Mouse (Mus musculus) ES-Bruce4 (cell line): ENCODE results near the gene Rcbtb2. TPM values are rescaled to one million over a fixed set of nuclear protein-coding genes. Genes with fewer than 3 reads are reported as not detected.

Experiments used
- H3K27ac ChIP-seq: 2 replicates; pipeline ENCODE4 v1.5.1; 2012; ENCODE audit warnings: low read length, inconsistent platforms; ENCODE audit not compliant: insufficient read depth
- H3K27me3 ChIP-seq: 2 replicates; pipeline ENCODE4 v1.6.1; 2012; ENCODE audit warnings: mild to moderate bottlenecking, low read length, inconsistent platforms; ENCODE audit not compliant: control insufficient read depth, poor library complexity, insufficient read depth, severe bottlenecking
- H3K36me3 ChIP-seq: 2 replicates; pipeline ENCODE4 v1.6.1; 2012; ENCODE audit warnings: inconsistent platforms, mild to moderate bottlenecking, low read length, moderate library complexity; ENCODE audit not compliant: control insufficient read depth, poor library complexity, insufficient read depth, severe bottlenecking
- H3K4me1 ChIP-seq: one replicate; pipeline ENCODE4 v1.8.1; 2011; ENCODE audit warnings: low read length; ENCODE audit not compliant: control insufficient read depth, insufficient read depth
- H3K4me3 ChIP-seq: 2 replicates; pipeline ENCODE4 v1.5.1; 2011; ENCODE audit warnings: low read depth, mild to moderate bottlenecking, low read length
- H3K9ac ChIP-seq: 2 replicates; pipeline ENCODE4 v1.6.1; 2012; ENCODE audit warnings: low read depth, mild to moderate bottlenecking, inconsistent platforms; ENCODE audit not compliant: poor library complexity, severe bottlenecking
- H3K9me3 ChIP-seq: replicated peaks from 2 replicates; pipeline ENCODE4 v1.6.1; 2012; ENCODE audit warnings: mild to moderate bottlenecking, low read length, inconsistent platforms; ENCODE audit not compliant: control insufficient read depth, poor library complexity, insufficient read depth, severe bottlenecking
- CTCF ChIP-seq: IDR thresholded peaks from one replicate; pipeline ENCODE4 v1.8.1; 2011; ENCODE audit warnings: low read depth, low read length
- EP300 ChIP-seq: IDR thresholded peaks from 2 replicates; pipeline ENCODE4 v1.6.1; 2011; ENCODE audit warnings: low read depth, low read length; ENCODE audit not compliant: insufficient read depth
- POLR2A ChIP-seq: IDR thresholded peaks from one replicate; pipeline ENCODE4 v1.8.1; 2011; ENCODE audit warnings: low read length; ENCODE audit not compliant: insufficient read depth
- polyA plus RNA-seq: library from polyadenylated mRNA; stranded (reverse); fragments of >200 nt; gene quantifications from 2 replicates; pipeline ENCODE4 v1.2.4, GENCODE M21; 2011; ENCODE audit warnings: low read depth; ENCODE audit not compliant: missing spikeins, insufficient read depth, insufficient read length

Gene Rcbtb2
- polyA plus RNA-seq, 1 experiment = 74.1 TPM

DNA sequence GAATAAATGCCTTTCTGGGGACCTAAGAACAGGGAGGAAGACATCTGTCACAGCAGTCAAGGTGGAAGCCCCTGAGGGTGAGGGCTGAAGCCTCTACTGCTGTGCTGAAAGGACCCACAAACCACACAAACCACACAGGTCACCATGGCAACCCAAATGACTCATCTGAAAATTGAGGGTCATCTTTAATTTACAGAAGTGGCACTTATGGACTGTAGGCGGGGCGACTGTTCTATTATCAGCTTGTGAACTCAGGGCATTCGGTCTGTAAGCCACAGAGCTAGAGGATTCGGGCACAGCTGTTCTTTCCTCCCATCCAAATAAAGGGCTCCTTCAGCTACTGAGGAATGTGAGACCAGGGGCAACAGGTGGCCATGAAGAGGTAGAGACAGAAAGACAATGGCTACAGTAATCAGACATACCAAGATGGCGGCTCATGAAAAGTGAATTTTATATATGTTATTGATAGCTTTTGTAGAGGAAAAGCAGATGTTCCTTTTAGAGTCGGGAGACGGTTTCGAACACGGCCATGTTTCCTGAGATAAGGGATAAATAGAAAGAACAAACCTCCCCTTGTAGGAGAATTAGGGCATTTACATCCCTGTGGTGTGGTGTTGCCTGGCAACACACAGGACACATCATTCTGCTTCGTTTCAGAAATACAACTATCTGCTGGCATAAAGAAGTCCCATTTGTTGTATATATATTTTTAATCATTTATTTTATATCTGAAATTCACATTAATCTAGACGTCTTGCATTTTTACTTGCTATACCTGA is 17.2 kb upstream of the Rcbtb2 start:
- Histone ChIP-seq H3K4me1 (no peaks in the 10 kb centered on the region), H3K27me3 (no peaks in the 10 kb centered on the region), H3K9ac (no peak overlapping the region), H3K9me3 (peaks cover 3% of the 10 kb centered on the region; the same call in 1 of the 2 replicates), H3K4me3 (no peak overlapping the region), H3K27ac (no peak overlapping the region), H3K36me3 (no peaks in the 10 kb centered on the region)
- no peak for TF ChIP-seq POLR2A
- TF ChIP-seq EP300 = no peak
- no peak for TF ChIP-seq CTCF

DNA sequence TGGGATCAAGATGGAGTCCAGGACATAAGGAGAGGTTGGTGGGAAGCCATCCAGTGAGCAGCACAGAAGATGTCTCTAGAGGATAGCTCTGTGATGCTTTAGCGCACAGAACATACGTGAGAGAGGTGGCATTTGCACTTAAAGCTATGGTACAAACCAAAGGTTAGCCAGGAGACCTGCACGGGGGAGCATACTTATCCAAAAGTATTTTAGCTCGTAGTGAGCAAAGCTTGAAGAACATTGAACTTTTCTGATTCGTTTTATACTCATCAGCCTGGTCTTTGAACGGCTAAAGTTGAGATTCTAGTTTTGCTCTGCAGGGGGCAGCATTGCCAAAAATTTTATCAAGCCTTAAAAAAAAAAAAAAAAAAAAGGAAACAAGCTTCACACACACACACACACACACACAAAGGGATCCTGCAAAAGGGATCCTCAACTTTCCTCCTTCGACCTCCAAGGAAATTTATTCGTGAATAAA is 16.6 kb upstream of the Rcbtb2 start:
- peaks cover 3% of the 10 kb centered on the region; the same call in 1 of the 2 replicates for H3K9me3 ChIP-seq
- H3K27me3 ChIP-seq = no peaks in the 10 kb centered on the region
- TF ChIP-seq EP300 (no peak), POLR2A (no peak), CTCF (no peak)
- H3K36me3 ChIP-seq = no peaks in the 10 kb centered on the region
- no peak overlapping the region for H3K9ac ChIP-seq
- no peaks in the 10 kb centered on the region for H3K4me1 ChIP-seq
- H3K27ac ChIP-seq = no peak overlapping the region
- H3K4me3 ChIP-seq = no peak overlapping the region

DNA sequence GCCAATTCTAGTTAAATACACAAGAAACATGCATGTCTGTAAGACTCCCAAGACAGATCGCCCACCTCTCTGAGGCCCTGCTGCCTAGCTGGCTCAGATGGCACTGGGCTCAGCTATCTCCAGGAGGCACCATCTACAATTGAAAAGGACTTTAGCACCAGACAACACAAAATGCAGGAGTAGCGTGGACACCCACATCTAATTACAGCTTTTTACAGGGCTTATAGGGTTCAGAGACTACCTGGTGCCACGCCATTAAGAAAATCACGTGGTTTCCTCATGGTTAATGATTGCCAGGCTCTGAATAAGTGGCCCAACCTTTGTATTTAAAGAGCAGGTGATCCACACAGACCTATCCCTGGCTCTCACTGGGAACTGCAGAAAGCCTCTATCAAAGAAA is 15.9 kb upstream of the Rcbtb2 start:
- no peak overlapping the region for H3K4me3 ChIP-seq
- peaks cover 3% of the 10 kb centered on the region; the same call in 1 of the 2 replicates for H3K9me3 ChIP-seq
- no peaks in the 10 kb centered on the region for H3K36me3 ChIP-seq
- no peak overlapping the region for H3K9ac ChIP-seq
- no peaks in the 10 kb centered on the region for H3K4me1 ChIP-seq
- no peaks in the 10 kb centered on the region for H3K27me3 ChIP-seq
- TF ChIP-seq CTCF (no peak), POLR2A (no peak), EP300 (no peak)
- peak overlapping the region; percentile 42; the same call in 1 of the 2 replicates for H3K27ac ChIP-seq

DNA sequence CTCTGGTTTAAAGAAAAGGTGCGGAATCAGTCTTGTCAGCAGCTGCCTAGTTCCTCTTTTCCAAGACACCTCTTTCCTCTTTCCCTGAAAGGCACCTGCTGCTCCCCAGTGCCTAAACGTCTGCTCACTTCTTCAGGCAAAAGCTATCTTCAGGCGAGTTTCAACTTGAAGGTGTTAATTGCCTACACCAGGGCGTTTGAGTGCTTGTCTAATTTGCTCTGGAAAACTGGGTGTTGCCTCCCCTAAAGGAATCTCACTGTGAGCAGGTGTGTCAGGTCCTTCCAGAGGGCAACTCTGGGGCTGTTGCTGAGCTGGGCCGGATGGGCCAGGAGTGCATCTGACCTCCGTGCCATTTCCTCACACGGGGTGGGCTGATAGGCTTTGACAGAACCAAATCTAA is 15.5 kb upstream of the Rcbtb2 start:
- no peaks in the 10 kb centered on the region for H3K27me3 ChIP-seq
- TF ChIP-seq EP300 = no peak
- TF ChIP-seq POLR2A = no peak
- TF ChIP-seq CTCF = no peak
- H3K9ac ChIP-seq = no peak overlapping the region
- H3K4me3 ChIP-seq = no peak overlapping the region
- peak overlapping the region; percentile 42; the same call in 1 of the 2 replicates for H3K27ac ChIP-seq
- no peaks in the 10 kb centered on the region for H3K36me3 ChIP-seq
- peaks cover 3% of the 10 kb centered on the region; the same call in 1 of the 2 replicates for H3K9me3 ChIP-seq
- no peaks in the 10 kb centered on the region for H3K4me1 ChIP-seq

DNA sequence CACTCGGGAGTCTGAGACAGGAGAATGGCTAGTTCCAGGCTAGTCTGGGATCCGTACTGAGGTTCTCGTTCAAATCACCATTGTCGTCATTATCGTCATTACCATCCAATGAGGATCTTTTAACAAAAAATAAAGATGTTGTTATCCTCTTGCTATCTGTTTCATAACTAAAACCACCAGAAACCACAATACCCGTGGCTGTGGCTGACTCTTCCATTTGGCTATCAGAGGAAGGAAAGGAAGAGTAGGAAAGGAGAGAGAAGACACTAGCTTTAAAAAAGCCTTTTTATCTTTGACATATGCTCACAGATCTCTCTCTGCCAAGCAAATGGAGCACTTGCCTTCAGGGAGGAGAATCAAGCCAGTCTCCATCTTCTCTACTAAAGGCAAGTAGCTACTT is 14.9 kb upstream of the Rcbtb2 start:
- H3K9me3 ChIP-seq = peaks cover 3% of the 10 kb centered on the region; the same call in 1 of the 2 replicates
- H3K4me3 ChIP-seq = no peak overlapping the region
- H3K27ac ChIP-seq = no peak overlapping the region
- no peak for TF ChIP-seq EP300
- TF ChIP-seq CTCF = no peak
- no peak for TF ChIP-seq POLR2A
- H3K27me3 ChIP-seq = no peaks in the 10 kb centered on the region
- H3K9ac ChIP-seq = no peak overlapping the region
- H3K36me3 ChIP-seq = no peaks in the 10 kb centered on the region
- H3K4me1 ChIP-seq = no peaks in the 10 kb centered on the region

DNA sequence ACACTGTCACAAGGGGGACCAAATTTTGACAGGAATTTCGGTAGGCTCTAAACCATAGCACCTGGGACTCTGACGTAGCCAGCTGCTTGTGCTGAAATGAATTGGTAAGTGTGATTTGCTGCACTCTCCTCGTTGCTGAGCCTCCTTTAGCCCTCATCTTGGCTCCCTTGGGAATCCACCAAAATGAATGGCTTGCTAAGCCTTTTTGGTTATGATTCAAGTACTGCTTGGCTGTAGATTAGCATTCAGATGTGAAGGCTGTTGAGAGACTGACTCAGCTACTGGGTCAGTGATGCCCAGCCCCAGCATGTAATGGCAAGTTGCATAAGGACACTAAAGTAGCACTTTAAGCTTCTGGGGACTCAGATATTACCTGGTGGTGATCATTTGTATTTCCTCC is 12.2 kb upstream of the Rcbtb2 start:
- H3K36me3 ChIP-seq = no peaks in the 10 kb centered on the region

More for the DNA sequence above, 12.2 kb upstream of the Rcbtb2 start:
- Histone ChIP-seq H3K4me1 (no peaks in the 10 kb centered on the region), H3K9me3 (peaks cover 3% of the 10 kb centered on the region; the same call in 1 of the 2 replicates), H3K27ac (no peak overlapping the region), H3K4me3 (no peak overlapping the region), H3K27me3 (no peaks in the 10 kb centered on the region), H3K9ac (no peak overlapping the region)
- TF ChIP-seq EP300 = no peak
